Mouse (Mus musculus): ENCODE measurements around the gene Commd1.

The Commd1 gene

DNA sequence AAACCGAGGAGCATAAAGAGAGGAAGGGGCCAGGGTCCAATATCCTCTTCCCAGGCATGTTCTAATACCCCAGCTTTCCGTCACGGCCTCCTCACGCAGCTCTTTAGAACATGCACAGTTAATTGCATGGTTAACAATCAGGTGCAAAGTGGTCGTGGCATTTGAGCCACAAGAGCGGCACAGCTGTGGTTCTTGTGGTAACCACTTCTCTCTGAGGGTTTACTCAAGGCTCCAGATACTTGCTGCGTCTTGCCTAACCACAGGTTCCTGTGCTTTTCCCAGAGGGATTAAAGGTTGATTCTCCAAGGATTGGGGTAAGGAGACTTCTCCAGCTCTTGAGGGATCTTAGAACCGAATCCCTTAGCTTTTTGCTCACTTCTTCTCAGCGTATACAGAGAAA lies 90.9 kb downstream of the Commd1 start:
- DNase-seq (ENCODE audit: low spot score in 2 of 2), result no peak

DNA sequence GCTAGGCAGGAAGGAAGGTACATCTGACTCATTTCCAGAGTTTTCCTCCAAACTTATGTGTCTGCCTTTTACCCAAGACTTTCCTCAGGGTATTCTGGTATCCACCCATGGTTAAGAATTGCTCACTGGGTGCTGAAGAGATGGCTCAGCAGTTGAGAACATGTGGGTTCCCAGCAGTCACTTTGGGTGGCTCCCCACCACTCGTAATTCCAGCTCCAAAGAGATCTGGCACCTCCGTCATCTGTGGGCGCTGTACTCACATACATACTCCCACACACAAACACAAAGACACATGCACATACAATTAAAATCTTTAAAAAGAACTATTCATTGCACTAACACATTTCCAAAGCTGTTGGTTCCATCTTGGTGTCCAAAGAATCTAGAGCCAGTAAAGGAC lies 93.0 kb downstream of the Commd1 start:
- DNase-seq (ENCODE audit: low spot score in 2 of 2), result no peak

DNA sequence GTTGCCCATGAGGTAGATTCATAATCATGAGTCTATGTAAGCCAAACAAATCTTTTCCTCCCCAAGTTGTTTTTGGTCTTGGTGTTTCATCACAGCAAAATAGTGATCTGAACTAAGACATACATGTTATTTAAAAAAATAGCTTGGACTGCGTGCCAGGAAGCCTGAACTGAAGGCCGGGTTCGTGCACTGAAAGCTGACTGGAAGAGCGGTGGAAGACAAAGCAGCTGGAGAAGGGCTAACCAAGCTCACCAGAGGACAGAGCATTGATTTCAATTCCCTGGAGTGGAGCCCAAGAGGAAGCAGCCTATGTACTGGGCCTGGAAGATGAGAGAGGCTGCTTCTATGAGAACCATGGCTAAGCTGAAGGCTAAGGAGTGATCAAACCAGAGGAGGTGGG lies 95.2 kb downstream of the Commd1 start:
- DNase-seq (ENCODE audit: low spot score in 2 of 2), result no peak

DNA sequence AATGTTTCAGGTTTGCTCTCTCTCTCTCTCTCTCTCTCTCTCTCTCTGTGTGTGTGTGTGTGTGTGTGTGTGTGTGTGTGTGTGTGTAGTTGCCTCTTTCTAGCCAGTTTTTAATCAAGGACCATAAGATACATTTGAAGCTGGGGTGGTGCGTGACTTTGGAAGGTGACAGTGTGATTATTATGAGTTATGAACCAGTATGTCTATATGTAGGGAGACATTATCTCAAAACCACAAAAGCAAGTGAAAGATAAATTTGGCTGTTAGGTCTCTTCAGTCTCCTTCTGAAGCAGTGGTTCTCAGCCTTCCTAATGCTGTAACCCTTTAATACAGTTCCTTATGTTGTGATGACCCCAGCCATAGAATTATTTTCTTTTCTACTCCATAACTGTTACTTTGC lies 96.8 kb downstream of the Commd1 start:
- DNase-seq (ENCODE audit: low spot score in 2 of 2), result no peak

DNA sequence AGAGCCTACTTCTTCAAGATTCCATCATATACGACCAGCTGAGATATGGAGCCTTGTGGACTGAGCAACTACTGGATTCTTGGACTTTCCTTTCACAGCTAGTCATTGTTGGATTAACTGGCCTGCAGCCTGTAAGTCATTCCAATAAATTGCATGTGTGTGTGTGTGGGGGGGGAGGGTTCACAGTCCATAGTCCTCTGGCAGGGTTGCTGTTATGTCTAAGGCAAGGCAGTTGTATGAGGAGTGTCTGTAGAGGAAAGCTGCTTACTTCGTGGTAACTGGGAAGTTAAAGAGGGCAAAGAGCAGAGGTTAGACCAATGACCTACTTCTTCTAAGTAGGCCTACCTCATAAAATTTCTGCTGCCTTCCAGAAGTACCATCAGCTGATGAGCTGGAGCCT lies 98.5 kb downstream of the Commd1 start:
- DNase-seq (ENCODE audit: low spot score in 2 of 2), result no peak

DNA sequence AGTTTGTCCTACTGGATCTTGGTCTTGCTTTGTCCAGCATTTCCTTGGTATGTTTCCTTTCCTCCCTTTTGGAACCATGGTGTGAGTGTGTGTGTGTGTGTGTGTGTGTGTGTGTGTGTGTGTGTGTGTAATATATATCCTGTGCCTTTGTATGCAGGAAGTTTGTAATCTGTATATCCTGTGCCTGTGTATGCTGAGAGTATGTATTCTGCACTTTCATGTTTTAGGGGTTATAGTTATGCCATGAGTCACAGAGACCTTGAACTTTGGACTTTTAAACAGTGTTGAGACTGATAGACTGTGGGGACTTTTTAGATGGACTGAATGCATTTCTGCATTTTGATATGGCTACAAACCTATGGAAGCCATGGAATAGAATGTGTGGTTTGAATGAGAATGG lies 99.3 kb downstream of the Commd1 start:
- no peak for DNase-seq (ENCODE audit: low spot score in 2 of 2)

DNA sequence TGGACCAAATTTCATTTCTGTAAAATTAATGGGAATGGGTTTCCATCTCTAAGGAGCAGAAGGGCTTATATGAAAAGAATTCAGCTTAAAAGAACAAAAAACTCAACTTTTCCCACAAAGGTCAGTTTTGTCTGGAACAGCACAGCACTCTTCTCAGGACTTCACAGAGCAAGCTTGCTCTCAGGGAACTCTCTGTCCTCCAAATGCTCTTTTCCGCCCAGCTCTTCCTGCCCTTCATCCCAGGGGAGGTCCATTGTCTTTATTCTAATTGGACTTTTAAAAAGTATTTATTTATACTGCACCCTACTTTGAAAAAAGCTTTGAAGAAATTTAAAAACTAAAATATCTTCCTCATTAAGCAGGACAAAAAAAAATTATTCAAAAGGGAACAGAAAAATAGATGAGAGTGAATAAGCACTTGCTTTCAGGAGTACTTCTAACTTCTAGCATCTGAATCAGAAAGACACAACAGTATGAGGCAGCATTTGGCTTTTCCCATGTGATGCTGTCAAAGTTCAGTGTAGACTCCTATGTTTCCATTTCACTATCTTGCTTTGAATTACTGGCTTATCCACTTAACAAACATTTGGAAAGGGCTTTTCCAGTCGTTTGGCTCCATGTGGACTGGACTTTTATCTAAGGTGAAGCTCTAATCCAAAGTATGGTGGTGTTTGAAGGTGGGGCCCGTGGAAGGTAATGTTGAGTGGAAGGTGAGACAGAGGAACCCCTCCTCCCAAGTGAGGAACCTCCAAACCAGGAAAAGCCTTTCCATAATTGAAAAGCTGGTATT lies 101.6 kb downstream of the Commd1 start:
- no peak for DNase-seq (ENCODE audit: low spot score in 2 of 2)

DNA sequence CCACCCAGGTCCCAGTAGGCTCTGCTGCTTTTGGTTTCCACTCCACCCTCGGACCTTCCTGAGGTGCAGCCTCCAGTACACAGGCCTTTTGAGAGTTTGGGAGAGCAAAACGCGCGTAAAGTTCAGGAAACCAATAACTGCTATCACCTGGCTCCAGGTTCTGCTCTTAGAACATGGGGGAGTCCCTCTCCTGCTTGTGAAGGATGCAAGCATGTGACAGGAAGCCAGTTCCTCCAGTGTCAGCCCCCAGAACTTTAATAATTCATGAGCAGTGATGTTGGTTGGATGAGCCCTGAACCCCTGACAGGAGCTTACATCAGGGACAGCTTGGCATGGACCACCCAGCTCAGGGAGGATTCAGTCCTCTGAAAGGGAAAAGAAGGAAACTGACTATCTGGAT lies 102.5 kb downstream of the Commd1 start:
- DNase-seq (ENCODE audit: low spot score in 2 of 2), result no peak

DNA sequence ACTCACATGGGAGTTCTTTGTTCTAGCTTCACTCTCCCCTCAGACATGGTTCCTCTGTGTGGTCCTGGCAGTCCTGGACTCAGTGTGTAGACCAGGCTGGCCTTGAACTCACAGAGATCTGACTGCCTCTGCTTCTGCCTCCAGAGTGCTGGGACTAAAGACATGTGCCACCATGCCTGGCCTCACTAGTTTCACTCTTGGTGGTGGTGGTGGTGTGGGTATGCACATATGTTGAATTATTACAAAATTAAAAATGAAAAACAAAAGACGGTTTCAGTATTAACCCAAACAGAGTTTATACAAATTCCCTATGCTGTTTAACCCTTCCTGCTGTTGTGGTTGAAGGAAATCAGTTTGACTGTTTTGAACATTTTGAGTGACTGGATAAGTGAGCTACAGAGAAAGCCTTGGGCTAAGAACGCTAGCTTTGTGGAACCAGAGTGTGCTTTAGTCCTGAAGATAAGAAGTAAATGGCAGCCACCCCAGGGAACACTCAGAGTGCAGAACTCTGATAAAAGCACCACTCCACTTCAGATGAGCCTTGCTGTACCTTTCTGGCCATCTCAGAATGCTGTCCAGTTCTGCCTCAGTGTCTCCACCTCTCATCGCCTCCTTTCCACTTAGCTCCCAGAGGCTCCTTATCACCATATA lies 105.4 kb downstream of the Commd1 start:
- DNase-seq (ENCODE audit: low spot score in 2 of 2), result no peak

DNA sequence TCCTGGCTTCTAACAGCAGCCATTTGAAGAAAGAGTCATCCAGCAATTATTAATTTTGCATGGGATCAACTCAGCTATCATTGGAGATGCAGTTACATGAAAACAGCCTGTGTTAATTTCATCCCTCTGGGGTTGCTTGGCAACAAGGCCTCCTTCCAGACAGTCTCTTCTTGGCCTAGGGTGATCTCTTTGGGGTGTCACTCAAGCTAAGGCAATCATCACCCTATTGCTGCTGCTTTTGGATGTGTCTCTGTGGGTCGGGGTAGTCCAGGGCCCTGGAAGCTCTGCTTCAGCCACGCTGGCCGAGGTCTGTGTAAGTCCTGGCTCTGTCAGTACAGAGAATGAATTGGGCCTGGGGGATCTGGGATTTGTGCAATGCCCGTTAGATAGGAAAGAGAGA lies 106.9 kb downstream of the Commd1 start:
- DNase-seq (ENCODE audit: low spot score in 2 of 2), result no peak

DNA sequence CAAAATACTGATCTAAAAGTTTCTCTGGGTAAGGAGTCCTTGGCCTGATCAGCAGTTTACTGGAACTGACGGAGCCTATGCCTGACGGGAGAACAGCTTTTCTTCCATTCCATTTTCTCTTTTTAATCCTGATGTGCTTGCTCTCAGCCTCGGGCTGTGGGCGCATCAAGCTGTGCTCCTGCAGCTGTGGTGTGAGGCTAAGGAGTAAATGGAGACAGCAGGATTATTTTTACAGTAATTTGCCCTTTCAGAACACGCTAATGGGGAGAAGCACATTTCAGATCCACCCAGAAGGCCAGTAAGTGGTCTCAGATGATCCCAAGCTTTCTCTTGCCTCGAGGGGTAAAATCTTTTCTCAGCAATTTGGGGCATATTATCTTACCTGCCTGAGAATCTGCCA lies 107.4 kb downstream of the Commd1 start:
- DNase-seq (ENCODE audit: low spot score in 2 of 2), result no peak

DNA sequence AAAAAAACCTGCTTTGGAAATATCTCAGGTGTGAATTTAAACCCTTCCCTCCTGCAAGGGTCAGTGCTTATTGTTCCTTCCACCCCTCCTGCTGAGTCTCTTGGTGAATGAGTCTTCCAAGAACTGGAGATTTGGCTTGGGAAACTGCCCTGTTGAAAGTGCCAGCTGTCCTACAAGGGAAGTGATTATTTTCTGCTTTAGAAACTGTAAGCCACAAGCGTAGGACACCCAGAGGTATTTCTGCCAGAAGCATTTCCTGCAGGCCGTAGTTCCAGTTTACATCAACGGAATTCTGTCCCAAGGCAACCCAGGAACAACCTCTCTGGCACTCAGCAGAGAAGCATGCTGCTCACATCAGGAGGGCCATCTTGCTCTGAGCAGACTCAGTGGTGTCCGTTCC lies 108.8 kb downstream of the Commd1 start:
- no peak for DNase-seq (ENCODE audit: low spot score in 2 of 2)

DNA sequence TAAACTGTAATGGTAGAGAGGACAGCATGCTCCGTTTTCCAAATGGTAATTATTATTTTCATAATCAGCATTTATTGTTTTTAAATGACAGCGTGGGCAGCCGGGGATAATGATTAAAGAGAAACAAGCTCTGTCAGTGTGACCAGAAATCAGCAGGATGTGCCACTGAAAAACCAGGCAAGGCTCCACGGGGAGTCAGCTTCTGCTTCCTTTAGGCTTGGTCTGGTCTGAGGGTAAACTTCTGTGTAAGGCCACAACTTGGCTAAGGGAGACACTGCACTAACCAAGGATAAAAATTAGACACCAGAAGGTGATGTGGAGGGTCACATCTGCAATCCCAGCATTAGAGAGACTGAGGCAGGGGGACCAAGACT lies 109.9 kb downstream of the Commd1 start:
- no peak for DNase-seq (ENCODE audit: low spot score in 2 of 2)

DNA sequence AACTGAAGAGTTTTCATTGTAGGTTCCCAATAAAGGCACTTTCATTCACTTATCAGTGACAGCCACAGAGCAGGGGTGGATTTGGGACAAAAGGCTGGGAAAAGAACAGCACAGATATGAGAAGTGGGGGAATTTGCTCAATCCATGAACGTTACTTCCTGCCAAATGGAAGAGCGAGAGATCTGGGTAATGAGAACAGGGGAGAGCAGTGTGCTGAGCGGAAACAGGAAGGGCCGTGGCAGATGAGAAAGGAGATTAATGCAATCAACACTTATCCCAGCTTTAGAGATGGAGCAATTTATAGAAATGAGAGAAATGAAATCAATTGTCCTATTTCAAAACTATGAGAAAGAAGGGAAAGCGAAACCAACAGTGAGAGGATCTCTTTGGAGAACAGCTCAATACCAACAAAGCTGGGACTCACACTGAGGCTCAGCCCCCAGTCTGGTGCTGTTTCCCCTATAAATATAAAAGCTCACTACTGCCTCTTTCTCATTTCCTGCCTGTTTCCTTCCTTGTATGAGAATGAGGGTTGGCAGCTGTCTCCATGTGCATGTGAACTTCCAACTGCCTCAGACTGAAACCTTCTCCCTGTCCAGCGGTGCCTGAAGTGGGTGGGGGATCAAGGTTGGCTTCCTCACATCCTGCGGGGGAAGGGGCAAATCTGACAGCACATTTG lies 110.4 kb downstream of the Commd1 start:
- DNase-seq (ENCODE audit: low spot score in 2 of 2), result no peak

DNA sequence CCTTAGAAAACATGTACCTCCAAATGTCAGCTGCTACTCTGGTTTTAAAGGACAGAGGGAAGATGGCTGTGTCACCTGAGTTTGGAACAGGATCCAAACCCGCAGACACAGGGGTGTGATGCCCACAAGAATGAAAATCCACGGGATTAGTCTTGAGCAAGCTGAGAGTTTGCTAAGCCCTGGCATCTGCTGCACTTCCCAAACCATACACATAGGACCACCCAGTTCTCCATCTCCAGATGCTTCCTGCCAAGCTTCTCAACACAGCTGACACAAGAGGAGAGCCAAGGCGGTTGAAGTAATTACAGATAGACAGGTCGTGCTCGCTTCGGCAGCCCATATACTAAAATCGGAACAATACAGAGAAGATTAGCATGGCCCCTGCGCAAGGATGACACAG lies 113.6 kb downstream of the Commd1 start:
- no peak for DNase-seq (ENCODE audit: low spot score in 2 of 2)

DNA sequence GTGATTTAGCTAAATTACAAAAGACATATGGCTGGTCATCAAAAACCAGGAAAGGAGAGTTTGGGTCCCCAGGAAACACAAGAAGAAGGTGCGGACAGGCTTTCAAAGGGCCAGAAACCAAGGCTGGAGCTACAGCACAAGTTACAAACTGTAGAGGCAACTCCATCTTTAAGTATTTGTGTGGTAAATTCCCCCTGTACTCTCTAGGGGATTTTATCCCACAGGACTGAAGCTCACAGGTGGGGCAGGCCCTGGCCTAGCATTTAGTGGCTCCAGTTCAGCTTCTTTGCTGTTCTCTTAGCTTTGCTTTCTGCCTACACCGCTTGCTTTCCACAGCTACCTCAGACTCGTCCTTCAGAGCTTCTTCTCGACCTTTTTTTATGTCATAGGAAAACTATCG lies 114.5 kb downstream of the Commd1 start:
- no peak for DNase-seq (ENCODE audit: low spot score in 2 of 2)

DNA sequence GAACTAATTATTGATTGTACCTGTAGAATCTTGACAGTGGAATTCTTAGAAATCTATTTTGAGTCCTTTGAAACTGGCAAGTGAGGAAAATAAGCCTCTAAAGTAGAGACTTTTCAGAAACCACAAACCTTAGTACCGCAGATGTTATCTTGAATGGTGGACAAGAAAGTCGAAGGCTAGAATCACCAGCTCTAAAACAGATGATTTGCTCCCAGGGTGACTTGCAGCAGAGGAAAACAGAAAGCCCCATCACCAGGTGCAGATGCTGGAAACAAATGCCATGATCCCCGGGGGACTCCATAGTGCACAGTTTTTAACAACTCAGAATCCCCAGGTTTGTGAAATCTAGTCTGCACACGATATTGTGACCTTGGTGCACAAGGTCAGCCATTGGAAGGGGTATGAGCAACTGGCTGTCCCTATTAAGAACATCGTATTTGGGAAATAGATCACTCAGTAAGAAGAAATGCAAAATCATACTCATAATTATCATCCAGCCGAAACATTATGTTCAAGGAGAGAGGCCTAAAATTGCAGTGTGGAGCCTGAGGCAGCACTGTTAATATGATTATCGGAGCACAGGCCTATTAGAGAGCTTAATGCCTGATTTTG lies 116.4 kb downstream of the Commd1 start:
- no peak for DNase-seq (ENCODE audit: low spot score in 2 of 2)

DNA sequence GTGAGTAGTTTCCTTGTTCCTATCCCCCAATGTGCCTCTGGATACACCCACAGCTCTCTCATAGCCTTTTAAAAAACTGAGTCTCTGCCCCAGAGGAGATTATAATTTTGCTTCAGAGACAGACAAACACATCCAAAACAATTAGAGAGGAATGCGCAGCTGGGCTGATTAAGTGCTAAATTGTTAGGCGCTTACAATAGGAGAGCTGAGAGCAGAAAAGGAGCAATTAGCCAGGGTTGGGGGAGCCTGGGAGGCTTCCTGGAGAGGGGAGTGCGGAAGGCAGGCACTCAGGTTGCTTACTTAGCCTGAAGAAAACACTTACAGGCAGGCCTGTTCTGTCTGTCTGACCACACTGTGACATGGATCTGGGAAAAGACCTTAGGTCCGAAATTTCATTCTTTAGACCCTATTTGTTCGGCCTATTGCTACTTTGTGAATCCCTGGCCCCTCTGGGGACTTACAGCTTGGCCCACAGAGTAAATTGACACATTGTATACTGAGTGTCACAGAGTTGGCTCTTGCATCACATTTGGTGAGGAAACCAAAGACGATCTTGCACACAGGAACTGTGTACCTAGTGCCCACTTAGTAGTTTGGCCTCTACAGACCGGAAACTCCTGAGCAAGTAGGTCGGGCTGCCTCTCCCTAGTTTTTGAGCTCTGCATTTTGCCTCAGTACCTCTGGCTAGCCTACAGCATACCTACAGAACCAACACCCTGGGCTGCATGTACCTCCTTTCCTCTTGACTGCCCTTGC lies 117.7 kb downstream of the Commd1 start:
- no peak for DNase-seq (ENCODE audit: low spot score in 2 of 2)

DNA sequence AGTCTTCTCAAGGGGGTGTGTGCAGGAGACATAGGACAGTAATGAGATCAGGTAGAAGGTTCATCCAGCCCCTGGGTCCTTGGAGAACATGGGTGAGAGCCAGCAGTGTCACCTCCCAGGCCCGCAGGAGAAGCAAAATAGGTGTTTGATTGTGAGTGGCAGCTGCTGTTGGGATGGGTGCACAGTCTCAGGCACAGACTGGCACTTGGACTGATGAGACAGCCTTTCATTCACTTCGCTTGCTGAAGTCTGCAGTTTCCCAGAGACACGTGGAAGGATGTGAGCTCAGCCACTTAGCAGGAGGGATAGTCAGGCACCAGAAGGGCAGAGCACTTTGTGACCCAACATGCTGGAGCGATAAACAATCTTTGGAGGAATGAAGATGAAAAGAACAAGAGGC lies 118.6 kb downstream of the Commd1 start:
- DNase-seq (ENCODE audit: low spot score in 2 of 2), result no peak

DNA sequence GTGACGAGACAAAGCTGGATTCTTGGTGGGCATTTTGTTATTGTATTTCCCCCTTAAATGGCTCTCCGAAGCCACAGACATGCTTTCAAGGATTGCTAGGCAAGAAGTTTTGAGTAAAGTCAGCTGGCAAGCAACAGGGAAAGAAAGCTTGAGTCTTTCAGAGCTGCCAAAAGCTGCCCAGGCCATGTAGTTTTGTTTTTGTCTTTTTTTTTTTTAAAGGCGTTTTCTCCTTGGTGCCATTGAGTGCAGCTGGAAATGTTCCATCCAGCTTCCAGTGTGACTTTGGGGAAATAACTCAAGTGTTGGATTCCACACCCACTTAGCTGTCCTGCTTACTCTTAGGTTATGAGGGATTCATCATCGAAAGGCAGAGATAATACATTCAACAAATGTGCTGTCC lies 120.9 kb downstream of the Commd1 start:
- DNase-seq (ENCODE audit: low spot score in 2 of 2), result no peak

DNA sequence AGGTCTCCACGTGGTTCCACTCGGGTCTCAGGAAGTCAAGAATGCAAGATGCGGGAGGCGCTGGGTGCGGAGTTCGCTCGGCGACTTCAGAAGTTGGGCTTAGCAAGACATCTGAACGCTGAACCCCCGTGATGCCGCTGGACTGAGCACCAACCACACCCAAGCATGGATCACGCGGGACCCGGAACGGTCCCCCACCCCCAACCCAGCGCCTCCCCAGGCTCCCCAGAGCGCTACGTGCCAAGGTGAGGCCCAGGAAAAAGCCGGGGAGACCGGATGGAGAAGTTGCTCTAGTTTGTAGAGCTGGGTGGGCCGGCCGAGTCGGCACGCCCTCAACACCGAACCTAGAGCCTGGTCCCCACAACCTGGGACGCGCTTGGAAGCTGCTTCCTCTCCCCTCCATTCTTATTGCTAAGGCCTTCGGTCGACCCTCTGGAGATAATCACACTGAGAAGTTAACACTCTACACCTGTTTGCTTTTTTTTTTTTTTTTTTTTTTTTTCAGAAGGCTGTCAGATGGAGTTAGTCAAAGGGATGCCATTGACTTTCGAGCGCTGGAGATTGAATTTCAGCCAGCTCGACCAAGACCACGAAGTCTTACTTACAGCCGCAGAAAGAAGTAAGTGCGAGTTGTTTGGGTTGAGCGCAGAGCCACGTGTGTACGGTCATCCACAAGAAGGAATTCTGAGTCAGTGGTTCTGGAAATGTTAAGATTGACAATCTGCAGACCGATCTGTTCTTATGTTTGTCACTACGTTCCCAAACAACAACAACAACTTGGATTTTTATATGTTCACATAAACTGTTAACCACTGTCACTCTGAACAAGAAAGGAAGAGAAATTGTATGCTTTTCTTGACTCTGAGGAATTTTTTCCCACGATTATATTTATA lies 121.6 kb downstream of the Commd1 start, which contains the start of gene B3gnt2:
TSS of gene B3gnt2 (minus strand) at position 627 of the 893 bp plus-strand sequence.
- peak; percentile 58 to 78 for DNase-seq (ENCODE audit: low spot score in 2 of 2)
